Mouse (Mus musculus) adrenal gland (tissue): ENCODE measurements at regions not wholly inside any gene's neighbourhood (a gene's known extent, or its start where the extent isn't known, plus 50 kb on each side); places are given as distances from the start of the nearest gene placed in this dataset.

ENCODE experiments used
- intact Hi-C: fragments of 180-260 bp; cut with DNase I; formaldehyde crosslinking; loops from one replicate; pipeline ENCODE4 v1.15.1; 2025

DNA sequence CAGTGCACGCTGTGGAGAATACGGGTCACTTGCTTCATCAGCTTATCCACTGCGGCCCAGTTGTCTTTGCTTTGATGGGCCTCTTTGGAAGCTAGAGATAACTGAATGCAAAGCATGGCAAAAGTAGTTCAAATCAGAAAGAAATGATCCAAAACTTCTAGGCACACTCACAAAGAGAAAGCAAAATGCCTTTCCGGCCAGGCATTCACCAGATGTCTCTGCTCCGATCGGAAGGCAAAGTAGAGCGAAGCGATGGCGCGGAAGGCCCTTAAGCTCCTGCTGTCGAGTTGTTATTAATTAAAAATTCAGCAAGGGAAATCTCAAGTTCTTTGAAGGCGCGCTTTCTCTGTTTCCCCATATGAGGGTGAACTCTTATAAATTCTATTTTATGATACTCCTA lies 401.9 kb upstream of the Slc35b3 start:
- intact Hi-C loops = no loop called here

DNA sequence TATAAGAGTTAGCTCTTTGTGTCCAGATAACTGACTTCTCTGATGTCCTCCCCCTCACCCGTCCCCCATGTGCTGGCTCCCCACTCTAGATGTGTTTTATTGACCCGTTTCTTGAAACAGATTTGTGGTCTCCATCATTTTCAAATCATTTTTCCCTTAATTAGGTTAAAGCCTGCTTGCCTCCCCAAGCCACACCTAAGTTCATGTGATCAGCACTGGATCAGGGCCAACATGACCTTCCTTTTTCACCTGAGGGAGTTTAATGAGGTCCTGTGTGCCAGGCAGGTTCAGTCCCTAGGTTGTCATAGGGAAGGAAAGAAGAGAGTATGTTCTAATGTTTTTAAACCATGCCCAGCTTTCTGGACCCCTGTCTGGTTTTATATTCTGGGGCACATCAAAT lies 390.9 kb upstream of the Slc35b3 start:
- intact Hi-C loops = no loop called here

DNA sequence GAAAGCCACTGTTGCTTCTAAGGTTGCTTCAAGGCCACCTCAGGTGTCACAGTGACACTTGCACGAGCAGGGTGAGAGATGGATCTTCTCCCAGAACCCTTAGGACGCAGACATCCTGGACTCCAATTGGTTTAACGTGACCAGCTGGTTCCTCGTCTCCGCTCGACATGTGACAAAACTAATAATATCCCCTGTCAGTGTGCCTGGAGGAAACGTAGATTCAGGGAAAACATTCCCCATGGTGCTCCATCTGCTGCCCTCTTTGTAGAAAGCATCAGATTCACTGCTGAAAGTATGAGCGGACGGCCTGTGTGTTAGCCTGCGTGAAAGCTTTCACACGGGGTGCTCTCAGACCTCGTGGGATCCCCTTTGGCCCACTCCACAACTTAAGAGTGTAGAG lies 390.0 kb upstream of the Slc35b3 start:
- intact Hi-C loops = no loop called here

DNA sequence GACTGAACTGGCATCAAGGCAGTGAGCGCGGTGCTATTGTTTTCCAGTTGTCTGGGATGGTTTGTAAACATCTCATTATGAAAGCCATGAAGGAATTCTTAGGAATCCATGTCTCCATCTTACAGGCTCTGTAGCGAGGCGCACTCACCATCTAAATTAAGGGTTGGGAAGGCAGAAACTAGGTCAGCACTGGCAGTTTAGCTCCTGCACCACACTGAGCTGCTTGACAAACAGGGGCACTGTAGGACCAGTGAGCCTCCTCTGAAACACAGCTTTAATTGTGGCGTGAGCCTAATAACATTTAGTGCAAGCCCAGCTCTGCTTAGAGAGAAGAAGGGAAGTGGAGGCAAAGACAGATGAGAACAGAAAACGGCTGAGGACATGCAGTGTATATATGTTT lies 387.1 kb upstream of the Slc35b3 start:
- intact Hi-C loops = no loop called here

GRCm38 (mm10) chr13:39334874-39335273 lies 374.2 kb upstream of the Slc35b3 start:
- intact Hi-C loops = no loop called here

GRCm38 (mm10) chr13:39329794-39330193 lies 369.1 kb upstream of the Slc35b3 start:
- intact Hi-C loops = no loop called here

- intact Hi-C loops = no loop called here
Measured at GRCm38 (mm10) chr13:39326176-39326575, 365.5 kb upstream of the Slc35b3 start.

- intact Hi-C loops = no loop called here
Measured at GRCm38 (mm10) chr13:39321111-39321510, 360.4 kb upstream of the Slc35b3 start.

- intact Hi-C loops = no loop called here
Measured at GRCm38 (mm10) chr13:39309758-39310157, 349.1 kb upstream of the Slc35b3 start.

GRCm38 (mm10) chr13:39307845-39308244 lies 347.2 kb upstream of the Slc35b3 start:
- intact Hi-C loops = no loop called here

- intact Hi-C loops = no loop called here
Measured at GRCm38 (mm10) chr13:39306851-39307250, 346.2 kb upstream of the Slc35b3 start.

DNA sequence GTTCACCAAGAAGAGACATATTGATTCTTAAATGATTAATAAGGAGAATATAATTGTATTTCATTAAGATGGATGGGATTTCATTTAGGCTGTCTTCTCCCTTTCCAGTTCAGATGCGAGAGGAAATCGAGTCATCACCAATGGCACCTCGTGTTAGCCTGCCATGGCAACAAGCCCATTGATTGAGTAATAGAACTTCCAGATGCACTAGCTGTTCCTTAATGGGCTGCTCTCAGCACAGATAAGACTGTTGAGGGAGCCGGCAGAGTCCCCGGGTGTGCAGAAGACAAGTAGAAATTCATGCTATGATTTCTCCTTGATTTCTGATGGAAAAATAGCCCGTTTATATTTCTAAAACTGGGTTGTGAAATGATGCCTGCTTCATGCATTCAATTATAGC lies 336.5 kb upstream of the Slc35b3 start:
- intact Hi-C loops = no loop called here

- intact Hi-C loops = no loop called here
Measured at GRCm38 (mm10) chr13:39290216-39290960, 329.7 kb upstream of the Slc35b3 start.

DNA sequence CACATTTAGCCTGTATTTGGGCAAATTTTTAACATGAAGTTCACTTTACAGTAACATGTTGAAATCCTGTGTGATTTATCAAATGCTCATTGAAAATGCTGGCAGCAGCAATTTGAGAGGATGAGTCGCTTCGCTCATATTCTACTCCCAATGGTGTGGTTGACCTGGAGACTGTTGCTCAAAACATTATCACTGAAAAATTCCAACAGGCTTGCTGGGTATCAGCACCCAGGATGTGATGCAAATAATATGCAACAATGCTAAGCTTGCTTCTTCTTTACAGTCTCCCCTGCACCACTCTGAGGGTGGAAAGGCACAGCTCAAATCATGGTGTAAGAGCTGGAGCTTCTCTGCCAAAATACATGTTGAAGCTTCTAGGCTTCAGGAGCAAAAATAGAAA lies 321.6 kb upstream of the Slc35b3 start:
- intact Hi-C loops = no loop called here

DNA sequence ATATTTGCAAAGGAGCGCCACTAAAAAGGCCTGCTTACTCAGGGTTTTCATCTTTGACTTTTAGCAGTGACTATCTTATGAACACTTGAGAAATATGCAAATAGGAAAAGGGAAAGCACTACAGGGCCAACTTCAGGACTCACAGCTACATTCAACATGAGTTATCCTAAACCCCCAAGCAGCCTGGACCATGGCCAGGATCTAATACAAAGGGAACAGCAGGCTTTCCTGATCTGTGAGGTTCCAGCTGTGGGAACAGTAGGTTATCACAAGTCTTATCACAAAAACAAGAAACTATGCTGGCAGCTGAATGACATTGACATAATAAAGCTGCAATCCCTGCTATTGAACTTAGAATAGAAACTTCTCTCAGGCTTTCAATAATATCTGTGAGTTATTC lies 317.4 kb upstream of the Slc35b3 start:
- intact Hi-C loops = no loop called here

- intact Hi-C loops = no loop called here
Measured at GRCm38 (mm10) chr13:39266024-39266423, 305.3 kb upstream of the Slc35b3 start.

- intact Hi-C loops = no loop called here
Measured at GRCm38 (mm10) chr13:39256708-39257107, 296.0 kb upstream of the Slc35b3 start.

GRCm38 (mm10) chr13:39255338-39255737 lies 294.7 kb upstream of the Slc35b3 start:
- intact Hi-C loops = no loop called here

DNA sequence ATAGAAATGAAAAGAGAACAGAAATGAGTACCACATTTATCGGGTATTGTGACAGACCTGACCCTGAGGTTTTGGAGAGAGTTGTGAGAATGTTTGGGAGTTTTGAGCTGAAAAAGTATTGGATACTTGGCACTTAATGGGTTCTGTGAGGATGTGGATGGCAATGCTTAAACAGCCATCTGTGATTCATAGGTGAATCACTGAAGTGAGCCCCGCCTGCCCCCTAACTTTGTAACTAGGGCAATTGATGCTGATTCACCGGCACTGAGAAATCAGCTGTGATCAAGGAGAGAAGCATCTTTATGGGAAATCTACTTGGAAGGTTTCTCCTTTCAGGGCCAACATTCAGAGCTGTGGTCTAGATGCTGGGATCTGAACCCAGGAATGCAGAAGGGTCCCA lies 291.9 kb upstream of the Slc35b3 start:
- intact Hi-C loops = no loop called here

DNA sequence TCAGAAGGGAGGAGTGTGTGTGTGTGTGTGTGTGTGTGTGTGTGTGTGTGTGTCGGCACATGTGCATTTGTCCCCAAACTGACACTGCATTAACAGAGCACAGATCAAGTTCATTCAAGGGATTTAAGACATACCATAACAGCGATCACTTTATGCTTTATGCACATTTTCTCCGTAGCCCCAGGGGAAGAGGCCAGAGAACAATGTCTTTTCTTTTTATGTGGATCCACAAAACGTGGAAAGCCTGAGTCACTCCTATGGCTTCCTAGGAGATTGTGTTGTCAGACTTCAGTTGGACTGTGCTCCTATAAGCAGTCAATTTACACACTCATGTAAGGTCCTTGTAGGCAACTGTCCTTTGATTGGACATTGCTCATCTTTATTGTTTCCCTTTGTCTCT lies 289.4 kb upstream of the Slc35b3 start:
- intact Hi-C loops = no loop called here

DNA sequence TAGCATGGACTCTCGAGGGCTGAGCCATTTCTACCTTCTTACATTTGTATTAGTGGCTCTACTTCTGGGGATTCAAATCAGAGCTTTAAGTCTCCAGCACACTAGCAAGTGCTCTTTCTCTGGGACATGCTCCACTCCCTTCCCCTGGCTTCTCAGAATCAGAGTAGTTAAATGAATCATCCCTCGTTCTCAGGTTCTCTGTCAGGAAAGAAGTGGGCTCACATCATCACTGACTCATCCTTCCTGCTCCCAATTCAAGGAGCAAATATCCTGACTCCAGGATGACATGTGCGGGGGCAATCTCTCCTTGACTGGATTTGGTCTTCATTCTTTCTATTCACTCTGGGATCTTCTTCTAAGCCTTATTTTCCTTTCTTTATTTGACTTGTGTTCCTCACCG lies 266.2 kb upstream of the Slc35b3 start:
- intact Hi-C loops = no loop called here

GRCm38 (mm10) chr13:39225651-39226050 lies 265.0 kb upstream of the Slc35b3 start:
- intact Hi-C loops = no loop called here

DNA sequence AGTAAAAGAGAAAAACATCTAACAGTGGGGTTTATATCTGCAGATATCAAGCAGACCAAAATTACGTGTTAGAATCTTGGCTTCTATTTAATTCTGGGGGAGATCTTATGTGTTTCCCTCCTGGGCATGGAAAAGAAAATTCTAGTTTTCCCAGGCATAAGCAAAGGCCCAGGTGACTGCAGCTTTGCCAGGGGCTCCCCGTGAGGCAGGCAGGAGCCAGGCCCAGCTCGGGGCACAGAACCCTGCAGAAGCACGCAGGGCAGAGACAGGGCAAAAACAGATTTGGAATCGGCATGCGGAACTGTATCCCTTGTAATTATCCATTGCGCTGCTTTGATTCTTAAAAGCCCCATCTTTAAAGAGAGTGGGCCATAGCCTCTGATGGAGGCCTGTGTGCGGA lies 250.4 kb upstream of the Slc35b3 start:
- intact Hi-C loops = no loop called here
